Mouse (Mus musculus) neural tube, embryonic 13.5 days (tissue): ENCODE results near the gene Wdr64. TPM values are rescaled to one million over a fixed set of nuclear protein-coding genes. Genes with fewer than 3 reads are reported as not detected.

Experiments used
- ATAC-seq: fragments of 200-750 bp; cut with Nextera tagmentation; 2 replicates; pipeline ENCODE4 v1.8.0; 2017; ENCODE audit warnings: low read depth, mild to moderate bottlenecking, moderate TSS enrichment, moderate library complexity
- H3K27ac ChIP-seq: fragments of 300-500 bp; sonication (generic); replicated peaks from 2 replicates; pipeline ENCODE4 v1.5.1; 2015; ENCODE audit warnings: moderate library complexity, mild to moderate bottlenecking, inconsistent platforms
- H3K27me3 ChIP-seq: fragments of 300-500 bp; sonication (generic); 2 replicates; pipeline ENCODE4 v1.6.1; 2015; ENCODE audit warnings: mild to moderate bottlenecking, inconsistent platforms
- H3K36me3 ChIP-seq: fragments of 300-500 bp; sonication (generic); 2 replicates; pipeline ENCODE4 v1.6.1; 2015; ENCODE audit warnings: mild to moderate bottlenecking, inconsistent platforms
- H3K4me1 ChIP-seq: fragments of 300-500 bp; sonication (generic); replicated peaks from 2 replicates; pipeline ENCODE4 v1.6.1; 2015; ENCODE audit warnings: inconsistent platforms
- H3K4me2 ChIP-seq: fragments of 300-500 bp; sonication (generic); 2 replicates; pipeline ENCODE4 v1.6.1; 2015; ENCODE audit warnings: inconsistent platforms, mild to moderate bottlenecking, moderate library complexity
- H3K4me3 ChIP-seq: fragments of 300-500 bp; sonication (generic); 2 replicates; pipeline ENCODE4 v1.5.1; 2015; ENCODE audit warnings: mild to moderate bottlenecking, inconsistent platforms
- H3K9ac ChIP-seq: fragments of 300-500 bp; sonication (generic); 2 replicates; pipeline ENCODE4 v1.6.1; 2015; ENCODE audit warnings: moderate library complexity, mild to moderate bottlenecking, inconsistent platforms
- H3K9me3 ChIP-seq: fragments of 300-500 bp; sonication (generic); 2 replicates; pipeline ENCODE4 v1.6.1; 2016; ENCODE audit warnings: inconsistent platforms
- WGBS: fragments of 180-500 bp; shearing (Covaris S2); methylation state at CpG from one replicate; pipeline ENCODE4 v1.1.7; 2015; 5-methylcytosine and 5-hydroxymethylcytosine counted together
- polyA plus RNA-seq: library from polyadenylated mRNA; unstranded; fragments of >200 nt; fragmentation: Nextera tagmentation; extraction: Ambion mirVana; gene quantifications from 2 replicates; pipeline ENCODE4 v1.2.1, GENCODE M21; 2015

Gene Wdr64
- not detected in 2 replicates for polyA plus RNA-seq

DNA sequence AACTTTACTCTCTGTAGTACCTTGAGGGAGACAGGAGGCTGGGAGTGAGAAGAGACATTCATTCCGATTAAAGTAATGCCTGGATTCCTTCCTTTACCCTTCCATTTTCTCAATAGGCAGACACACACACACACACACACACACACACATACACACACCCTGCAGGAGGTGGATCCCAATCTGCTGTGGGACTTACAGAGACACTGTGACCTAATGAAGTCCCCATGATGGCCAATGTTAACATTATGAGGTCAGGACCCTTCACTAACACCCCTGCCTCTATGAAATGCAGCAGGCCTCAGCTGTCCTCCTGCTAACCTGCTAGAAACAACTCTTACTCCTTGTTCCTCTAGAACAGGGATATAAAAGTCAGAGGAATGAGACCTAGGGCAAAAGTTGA, at the start of gene Wdr64:
Wdr64 (plus strand) TSS at position 301 of the 400 bp plus-strand sequence.
- Histone ChIP-seq H3K9me3 (no peaks in the 10 kb centered on the region), H3K36me3 (no peaks in the 10 kb centered on the region), H3K4me2 (no peak within 1 kb of the TSS), H3K4me1 (0 out of 2 replicates have a peak, but pooled peaks cover 2% of the 10 kb centered on the region), H3K27ac (no peak within 1 kb of the TSS), H3K27me3 (no peaks in the 10 kb centered on the region), H3K9ac (no peak within 1 kb of the TSS), H3K4me3 (no peak within 1 kb of the TSS)
- WGBS, result 72% methylated on average over 1 of the region's 1 CpGs
- ATAC-seq, result no peak

DNA sequence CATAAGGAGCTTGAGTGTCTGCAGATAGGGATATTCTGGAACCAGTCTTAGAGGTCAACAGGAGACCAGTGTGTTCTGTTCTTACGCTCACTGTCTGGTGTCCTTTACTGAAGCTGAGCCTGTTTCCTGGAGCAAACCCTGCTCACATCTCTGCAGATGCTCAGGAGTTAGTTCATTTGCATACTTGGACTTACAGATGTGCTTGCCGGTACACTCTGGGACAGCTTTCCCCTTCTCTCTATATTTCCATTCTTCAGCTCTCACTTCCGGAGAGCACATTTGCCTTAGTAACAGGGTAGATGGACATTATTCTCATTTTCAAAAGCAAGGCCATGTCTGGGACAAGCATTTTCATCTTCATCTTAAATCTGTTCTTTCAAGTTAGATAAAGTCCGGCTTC, 49.8 kb upstream of the Wdr64 start:
- 95% methylated on average over 4 of the region's 4 CpGs for WGBS
- H3K36me3 ChIP-seq, result no peaks in the 10 kb centered on the region

DNA sequence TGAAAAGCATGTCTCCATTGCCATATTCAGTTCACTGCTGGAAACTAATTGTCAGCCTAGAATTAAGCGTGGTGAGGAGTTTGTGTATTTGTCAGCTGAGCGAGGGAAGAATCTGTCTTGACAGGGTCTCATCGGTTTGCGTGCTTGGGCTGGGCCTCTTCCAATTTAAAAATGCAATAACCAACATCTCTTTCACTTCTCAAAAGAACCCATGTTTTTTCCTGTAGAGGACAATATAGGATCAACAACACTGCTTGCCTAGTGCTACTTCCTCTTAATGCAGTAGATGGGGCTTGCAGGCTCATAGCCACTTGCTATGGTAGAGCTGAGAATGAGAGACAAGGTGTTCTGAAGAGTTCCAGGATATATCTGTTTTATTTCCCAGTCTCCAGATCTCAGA, 38.5 kb upstream of the Wdr64 start:
- no peak overlapping the region for H3K9ac ChIP-seq
- no peak overlapping the region for H3K27ac ChIP-seq
- 97% methylated on average over 4 of the region's 4 CpGs for WGBS
- H3K4me2 ChIP-seq, result no peak overlapping the region
- H3K36me3 ChIP-seq, result no peaks in the 10 kb centered on the region
- no peaks in the 10 kb centered on the region for H3K4me1 ChIP-seq
- H3K4me3 ChIP-seq, result no peak overlapping the region
- no peaks in the 10 kb centered on the region for H3K27me3 ChIP-seq
- no peaks in the 10 kb centered on the region for H3K9me3 ChIP-seq
- no peak for ATAC-seq

More for the DNA sequence above, 49.8 kb upstream of the Wdr64 start:
- Histone ChIP-seq H3K4me3 (no peak overlapping the region), H3K27ac (no peak overlapping the region), H3K9me3 (no peaks in the 10 kb centered on the region), H3K4me2 (no peak overlapping the region), H3K4me1 (no peaks in the 10 kb centered on the region), H3K27me3 (no peaks in the 10 kb centered on the region), H3K9ac (no peak overlapping the region)
- ATAC-seq, result no peak

DNA sequence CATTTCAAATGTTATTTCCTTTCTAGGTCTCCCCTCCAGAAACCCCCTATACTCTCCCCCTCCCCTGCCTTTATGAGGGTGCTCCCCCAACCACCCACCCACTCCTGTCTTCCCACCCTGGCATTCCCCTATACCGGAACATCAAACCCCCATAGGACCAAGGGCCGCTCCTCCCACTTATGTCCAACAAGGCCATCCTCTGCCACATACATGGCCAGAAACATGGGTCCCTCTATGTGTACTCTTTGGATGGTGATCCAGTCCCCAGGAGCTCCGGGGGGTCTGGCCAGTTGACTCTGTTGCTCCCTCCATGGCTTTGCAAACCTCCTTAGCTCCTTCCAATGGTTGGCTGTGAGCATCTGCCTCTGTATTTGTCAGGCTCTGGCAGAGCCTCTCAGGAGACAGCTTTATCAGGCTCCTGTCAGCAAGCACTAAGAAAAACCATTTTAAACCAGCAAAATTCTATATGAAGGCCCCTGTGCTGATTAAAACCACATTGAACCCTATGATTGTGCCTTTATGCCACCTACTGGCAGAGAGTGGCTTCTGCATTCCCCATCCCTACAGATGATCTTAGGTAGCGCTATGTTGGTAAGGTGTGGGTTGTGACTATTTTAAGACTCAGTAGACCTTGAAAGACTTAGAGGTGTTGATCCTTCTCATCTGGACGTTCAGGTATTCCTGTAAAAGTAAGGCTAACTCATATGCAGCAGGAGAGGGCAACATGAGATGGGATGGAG, 29.6 kb upstream of the Wdr64 start:
- Histone ChIP-seq H3K36me3 (no peaks in the 10 kb centered on the region), H3K27ac (no peak overlapping the region), H3K4me1 (no peaks in the 10 kb centered on the region), H3K9ac (no peak overlapping the region), H3K4me3 (no peak overlapping the region), H3K27me3 (no peaks in the 10 kb centered on the region), H3K9me3 (no peaks in the 10 kb centered on the region), H3K4me2 (no peak overlapping the region)
- WGBS, result 81% methylated on average over 5 of the region's 5 CpGs
- peak; percentile 67 for ATAC-seq

DNA sequence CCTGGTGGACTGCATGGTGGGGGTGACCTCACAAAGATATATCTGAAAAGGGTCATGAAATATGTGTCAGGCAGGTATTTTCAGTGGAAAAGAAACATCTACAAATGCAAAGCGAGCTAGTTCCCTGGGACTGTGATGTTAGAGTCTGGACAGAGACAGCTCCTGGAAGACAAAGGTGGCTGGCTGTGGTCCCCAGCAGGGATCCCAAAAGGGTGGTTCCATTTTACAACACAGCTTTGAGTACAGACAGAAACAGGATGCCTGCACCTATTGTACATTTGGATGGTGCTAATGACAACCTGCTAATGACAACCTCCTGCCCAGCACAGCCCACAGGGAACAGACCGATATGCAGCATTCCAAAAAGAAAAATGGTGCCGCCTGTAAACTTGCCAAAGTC, 28.9 kb upstream of the Wdr64 start:
- H3K9ac ChIP-seq, result no peak overlapping the region
- ATAC-seq, result no peak
- H3K4me2 ChIP-seq, result no peak overlapping the region
- no peaks in the 10 kb centered on the region for H3K36me3 ChIP-seq
- no peaks in the 10 kb centered on the region for H3K4me1 ChIP-seq
- H3K27ac ChIP-seq, result no peak overlapping the region
- 81% methylated on average over 3 of the region's 3 CpGs for WGBS
- no peaks in the 10 kb centered on the region for H3K9me3 ChIP-seq
- H3K4me3 ChIP-seq, result no peak overlapping the region
- H3K27me3 ChIP-seq, result no peaks in the 10 kb centered on the region

DNA sequence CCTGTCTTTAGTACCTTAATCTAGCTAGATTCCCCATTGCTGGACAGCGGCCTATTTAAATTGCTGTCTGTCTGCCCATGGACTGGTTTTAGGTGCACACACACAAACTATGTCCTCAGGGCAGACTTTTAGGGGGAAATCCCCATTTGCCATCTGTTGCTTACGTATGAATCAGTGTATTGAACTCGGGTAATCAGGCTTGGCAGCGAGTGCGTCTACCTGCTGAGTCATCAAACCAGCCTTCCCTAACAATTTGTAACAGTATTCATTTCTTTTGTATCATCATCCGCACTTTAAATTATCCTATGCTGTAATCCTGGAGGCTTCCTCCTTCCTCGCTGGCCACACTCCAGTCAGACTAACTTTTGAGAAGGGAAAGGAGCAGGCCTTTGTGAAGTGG, 28.4 kb upstream of the Wdr64 start:
- Histone ChIP-seq H3K9me3 (no peaks in the 10 kb centered on the region), H3K4me3 (no peak overlapping the region), H3K36me3 (no peaks in the 10 kb centered on the region), H3K4me1 (no peaks in the 10 kb centered on the region), H3K27ac (no peak overlapping the region), H3K9ac (no peak overlapping the region), H3K27me3 (no peaks in the 10 kb centered on the region), H3K4me2 (no peak overlapping the region)
- 65% methylated on average over 7 of the region's 7 CpGs for WGBS
- ATAC-seq, result no peak

DNA sequence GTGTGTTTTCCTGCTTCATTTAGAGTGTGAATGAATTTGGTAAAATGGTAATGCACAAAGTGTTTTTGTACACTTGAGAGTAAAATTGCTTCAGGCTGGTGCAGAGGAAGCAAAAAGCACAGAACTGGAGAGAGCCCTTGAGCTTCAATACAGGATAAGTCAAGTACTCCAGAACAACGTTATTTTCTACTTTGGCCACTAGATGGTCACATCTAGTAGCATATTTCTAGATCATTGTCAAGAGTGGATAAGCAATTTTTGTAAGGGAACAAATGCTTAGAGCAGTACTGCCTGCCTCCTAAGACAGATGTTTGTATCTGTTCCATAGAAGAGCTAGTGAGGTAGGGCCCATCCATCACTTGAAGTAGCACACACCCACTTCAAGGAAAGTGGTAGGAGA, 26.8 kb upstream of the Wdr64 start:
- no peak overlapping the region for H3K9ac ChIP-seq
- no peak for ATAC-seq
- H3K27ac ChIP-seq, result no peak overlapping the region
- H3K27me3 ChIP-seq, result no peaks in the 10 kb centered on the region
- H3K9me3 ChIP-seq, result no peaks in the 10 kb centered on the region
- 53% methylated on average over 1 of the region's 1 CpGs for WGBS
- H3K4me3 ChIP-seq, result no peak overlapping the region
- H3K4me2 ChIP-seq, result no peak overlapping the region
- no peaks in the 10 kb centered on the region for H3K4me1 ChIP-seq
- no peaks in the 10 kb centered on the region for H3K36me3 ChIP-seq

DNA sequence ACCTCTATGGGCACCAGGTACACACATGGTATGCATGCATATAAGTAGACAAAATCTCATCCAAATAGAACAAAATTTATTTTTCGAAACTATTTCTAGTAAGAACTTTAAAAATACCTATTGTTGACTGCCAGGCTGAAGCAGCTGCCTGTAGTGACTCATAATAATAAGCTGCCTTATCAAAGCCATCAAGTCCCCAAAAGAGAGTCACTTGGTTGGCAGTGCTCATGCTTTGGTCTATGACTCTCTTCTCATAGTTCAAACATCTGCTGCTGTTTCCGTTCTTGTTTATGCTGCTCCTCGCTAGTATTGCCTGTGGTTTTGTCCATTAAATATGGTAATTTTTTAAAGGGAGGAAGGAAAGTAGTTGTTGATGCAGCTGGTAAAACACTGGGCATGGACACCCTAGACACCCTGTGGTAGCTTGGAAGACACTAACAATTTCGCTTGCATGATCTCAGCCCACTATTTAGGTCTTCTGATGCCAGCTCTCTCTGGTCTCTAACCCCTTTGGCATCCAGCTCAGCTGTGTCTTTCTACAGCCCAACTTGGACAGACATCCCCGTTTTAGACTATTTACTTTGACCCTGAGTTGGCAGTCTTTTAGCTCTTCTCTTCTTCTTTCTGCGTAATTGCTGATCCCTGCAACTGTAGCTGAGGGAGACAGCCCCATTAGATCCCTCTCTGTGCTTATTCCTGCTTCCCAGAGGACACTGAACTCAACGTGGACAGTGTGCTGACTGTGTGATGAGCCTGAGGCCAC, 24.6 kb upstream of the Wdr64 start:
- no peak overlapping the region for H3K27ac ChIP-seq
- H3K4me3 ChIP-seq, result no peak overlapping the region
- no peaks in the 10 kb centered on the region for H3K36me3 ChIP-seq
- H3K9ac ChIP-seq, result no peak overlapping the region
- H3K9me3 ChIP-seq, result no peaks in the 10 kb centered on the region
- no peak for ATAC-seq
- H3K4me1 ChIP-seq, result no peaks in the 10 kb centered on the region
- 83% methylated on average over 7 of the region's 7 CpGs for WGBS
- no peak overlapping the region for H3K4me2 ChIP-seq
- H3K27me3 ChIP-seq, result no peaks in the 10 kb centered on the region

DNA sequence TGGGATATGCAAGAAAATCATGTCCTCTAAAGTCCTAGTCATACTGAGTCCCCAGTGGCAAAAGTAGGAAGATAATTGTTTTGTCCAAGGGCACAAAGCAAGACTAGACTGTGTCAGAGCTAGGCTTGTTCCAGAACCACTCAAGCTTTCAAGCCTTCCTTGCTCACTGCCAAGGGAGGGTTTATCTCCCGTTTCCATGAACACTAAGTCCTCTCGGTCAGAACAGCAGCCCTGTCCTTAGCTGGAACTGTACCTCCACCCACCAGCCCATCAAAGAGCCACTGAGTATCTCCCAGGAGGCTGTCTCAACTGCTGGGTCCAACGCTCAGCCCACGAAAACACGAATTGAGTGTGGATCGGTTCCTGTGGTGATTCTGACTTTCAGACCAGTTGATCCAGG, 23.3 kb upstream of the Wdr64 start:
- H3K4me3 ChIP-seq, result no peak overlapping the region

DNA sequence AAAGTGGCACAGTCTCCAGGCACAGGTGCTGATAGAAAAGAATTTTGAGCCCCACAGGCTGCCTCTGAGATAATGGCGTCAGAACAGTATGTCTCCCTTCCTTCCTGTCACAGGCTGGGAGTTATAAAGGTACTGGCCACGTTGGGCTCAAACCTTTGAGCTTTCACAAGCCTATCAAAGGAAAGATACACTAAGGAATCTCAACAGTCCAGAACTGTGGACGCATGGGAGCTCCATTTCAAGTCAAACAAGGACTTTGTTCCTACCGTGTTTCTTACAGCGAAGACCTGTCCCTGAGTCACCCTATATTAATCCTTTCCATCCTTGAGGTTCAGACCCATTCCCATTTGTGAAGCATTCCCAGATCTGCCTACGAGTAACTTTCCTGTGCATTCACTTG, 20.9 kb upstream of the Wdr64 start:
- WGBS, result 84% methylated on average over 6 of the region's 6 CpGs

More for the DNA sequence above, 23.3 kb upstream of the Wdr64 start:
- Histone ChIP-seq H3K36me3 (no peaks in the 10 kb centered on the region), H3K27ac (no peak overlapping the region), H3K9ac (no peak overlapping the region), H3K9me3 (no peaks in the 10 kb centered on the region), H3K4me1 (no peaks in the 10 kb centered on the region), H3K27me3 (no peaks in the 10 kb centered on the region), H3K4me2 (no peak overlapping the region)
- 87% methylated on average over 6 of the region's 6 CpGs for WGBS
- ATAC-seq, result no peak

DNA sequence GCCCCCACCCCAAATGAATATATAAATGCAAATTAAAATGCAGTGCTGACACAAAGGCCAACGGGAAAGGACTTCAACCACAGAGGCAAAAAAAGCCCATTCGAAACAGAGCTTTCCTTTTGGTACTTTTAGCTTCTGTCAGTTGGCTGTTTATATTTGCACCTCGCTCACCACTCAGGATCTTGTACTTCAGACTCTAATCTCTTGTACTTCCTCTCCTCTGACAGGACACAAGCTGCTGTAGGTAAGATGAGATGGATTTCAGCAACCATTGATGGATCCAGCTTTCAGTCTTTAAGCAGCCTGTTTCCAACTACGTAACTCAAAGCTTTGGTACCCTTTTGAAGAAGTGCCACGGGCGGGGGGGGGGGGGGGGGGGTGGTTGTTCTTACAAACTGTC, 17.4 kb upstream of the Wdr64 start:
- no peak overlapping the region for H3K27ac ChIP-seq
- no peak overlapping the region for H3K4me3 ChIP-seq
- no peaks in the 10 kb centered on the region for H3K4me1 ChIP-seq
- no peak overlapping the region for H3K9ac ChIP-seq
- H3K27me3 ChIP-seq, result no peaks in the 10 kb centered on the region
- no peak for ATAC-seq
- WGBS, result 84% methylated on average over 6 of the region's 6 CpGs
- H3K36me3 ChIP-seq, result peaks cover 4% of the 10 kb centered on the region
- H3K4me2 ChIP-seq, result no peak overlapping the region
- H3K9me3 ChIP-seq, result no peaks in the 10 kb centered on the region

More for the DNA sequence above, 20.9 kb upstream of the Wdr64 start:
- Histone ChIP-seq H3K36me3 (no peaks in the 10 kb centered on the region), H3K9ac (no peak overlapping the region), H3K4me1 (no peaks in the 10 kb centered on the region), H3K4me2 (no peak overlapping the region), H3K27ac (no peak overlapping the region), H3K9me3 (no peaks in the 10 kb centered on the region), H3K27me3 (no peaks in the 10 kb centered on the region), H3K4me3 (no peak overlapping the region)
- ATAC-seq, result no peak

DNA sequence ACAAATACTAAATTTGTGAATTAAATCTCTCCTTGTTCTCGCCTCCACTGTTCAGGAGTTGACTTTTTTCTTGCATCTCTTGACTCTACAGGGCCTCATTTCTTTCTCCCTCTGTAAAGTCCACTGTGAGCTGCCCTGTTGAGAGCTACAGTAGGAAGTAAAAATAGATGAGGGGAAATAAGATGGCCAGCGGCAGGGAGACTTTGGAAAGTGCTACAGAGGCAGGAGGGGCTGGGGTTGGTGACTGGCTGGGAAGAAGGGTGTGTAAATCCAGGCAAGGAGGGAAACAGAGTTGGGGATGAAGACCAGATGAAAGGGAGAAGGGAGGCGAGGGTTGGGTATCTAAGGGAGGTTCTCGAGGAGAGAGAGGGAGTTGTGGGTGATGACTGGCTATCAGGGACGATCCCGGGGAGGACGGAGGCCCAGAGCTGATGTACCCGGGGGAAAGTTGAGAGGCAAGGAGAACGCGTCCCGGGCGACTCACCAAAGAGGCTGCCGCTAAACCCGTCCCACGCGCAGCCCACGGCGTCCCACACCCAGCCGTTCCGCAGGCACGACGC, 6.6 kb upstream of the Wdr64 start:
- H3K4me2 ChIP-seq, result peak overlapping the region; percentile 88
- peak overlapping the region; percentile 77 for H3K4me3 ChIP-seq
- no peaks in the 10 kb centered on the region for H3K27me3 ChIP-seq
- peaks cover 32% of the 10 kb centered on the region for H3K4me1 ChIP-seq
- no peak for ATAC-seq
- WGBS, result under 1% methylated on average over 22 of the region's 22 CpGs
- H3K27ac ChIP-seq, result peak overlapping the region; percentile 88
- no peaks in the 10 kb centered on the region for H3K9me3 ChIP-seq
- H3K9ac ChIP-seq, result peak overlapping the region; percentile 85
- H3K36me3 ChIP-seq, result peaks cover 10% of the 10 kb centered on the region
